Mouse (Mus musculus) forelimb bud, embryonic 11.5 days (tissue): ENCODE results near the gene Rtbdn.

Experiments used
- DNase-seq: peaks from one replicate; pipeline ENCODE4 v3.0.0-alpha.2; 2012; ENCODE audit warnings: low read depth, low spot score

The Rtbdn gene

GRCm38 (mm10) chr8:84921596-84921995, 25.2 kb upstream of the Rtbdn start:
- no peak for DNase-seq

- no peak for DNase-seq
Measured at GRCm38 (mm10) chr8:84925557-84925956, 21.2 kb upstream of the Rtbdn start.

GRCm38 (mm10) chr8:84927513-84927912, 19.3 kb upstream of the Rtbdn start:
- no peak for DNase-seq

GRCm38 (mm10) chr8:84928456-84929306, 18.1 kb upstream of the Rtbdn start:
- peak; percentile 61 for DNase-seq

- no peak for DNase-seq
Measured at GRCm38 (mm10) chr8:84930582-84930981, 16.2 kb upstream of the Rtbdn start.

- DNase-seq: no peak
Measured at GRCm38 (mm10) chr8:84933767-84934559, 12.8 kb upstream of the Rtbdn start.

GRCm38 (mm10) chr8:84934860-84935259, 11.9 kb upstream of the Rtbdn start:
- DNase-seq: peak; percentile 76

- no peak for DNase-seq
Measured at GRCm38 (mm10) chr8:84935489-84935888, 11.3 kb upstream of the Rtbdn start.

- no peak for DNase-seq
Measured at GRCm38 (mm10) chr8:84936041-84936961, 10.5 kb upstream of the Rtbdn start.

GRCm38 (mm10) chr8:84936962-84937546, 9.7 kb upstream of the Rtbdn start, which contains the start of gene Mast1:
Mast1 (minus strand) TSS chr8:84937359.
- no peak for DNase-seq

- DNase-seq: no peak
Measured at GRCm38 (mm10) chr8:84937620-84938485, 8.9 kb upstream of the Rtbdn start.

GRCm38 (mm10) chr8:84943699-84944098, 3.1 kb upstream of the Rtbdn start:
- no peak for DNase-seq

- no peak for DNase-seq
Measured at GRCm38 (mm10) chr8:84944478-84945160, 2.2 kb upstream of the Rtbdn start.

- no peak for DNase-seq
Measured at GRCm38 (mm10) chr8:84945235-84945632, 1.6 kb upstream of the Rtbdn start.

- no peak for DNase-seq
Measured at GRCm38 (mm10) chr8:84945633-84946527, 911 bp upstream of the Rtbdn start.

GRCm38 (mm10) chr8:84947241-84947545, 402 bp downstream of the Rtbdn start:
- peak; percentile 63 for DNase-seq

GRCm38 (mm10) chr8:84949753-84950152, 3.0 kb downstream of the Rtbdn start:
- DNase-seq: no peak

- DNase-seq: no peak
Measured at GRCm38 (mm10) chr8:84952612-84953255, 5.9 kb downstream of the Rtbdn start.
